Mouse (Mus musculus): Measurements from ENCODE around the gene Zdhhc17. TPM values are rescaled to one million over a fixed set of nuclear protein-coding genes. Genes with fewer than 3 reads are reported as not detected.

Zdhhc17 gene
- polyA plus RNA-seq, 1 experiment from 2014 or later = 32.9 TPM

DNA sequence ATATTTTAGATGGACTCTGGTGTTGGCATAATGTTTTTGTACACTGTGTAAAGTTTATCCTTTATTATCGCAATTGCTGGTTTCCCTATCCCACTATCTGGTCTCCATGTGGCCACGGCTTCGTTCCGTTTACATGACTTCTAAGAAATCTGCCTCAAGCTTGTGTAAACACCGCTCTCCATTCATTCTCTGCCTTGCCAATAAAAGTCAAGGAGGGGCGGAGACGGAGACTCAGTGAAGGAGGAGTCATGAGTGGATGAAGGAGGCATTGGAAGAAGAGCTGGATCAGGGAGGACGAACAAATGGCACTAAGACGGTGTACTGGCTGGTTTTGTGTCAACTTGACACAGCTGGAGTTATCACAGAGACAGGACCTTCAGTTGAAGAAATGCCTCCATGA, 37.9 kb downstream of the Zdhhc17 start:
- Histone ChIP-seq H3K27ac (no peak overlapping the region), H3K36me3 (peaks cover 44% of the 10 kb centered on the region), H3K4me2 (replicated peaks) (no peak overlapping the region), H3K9me3 (no peaks in the 10 kb centered on the region), H3K4me1 (no peaks in the 10 kb centered on the region), H3K4me3 (no peak overlapping the region), H3K9ac (no peak overlapping the region), H3K27me3 (no peaks in the 10 kb centered on the region)
- ATAC-seq (ENCODE audit: low FRiP score, low read depth) = no peak
- 58% methylated on average over 9 of the region's 9 CpGs for WGBS

DNA sequence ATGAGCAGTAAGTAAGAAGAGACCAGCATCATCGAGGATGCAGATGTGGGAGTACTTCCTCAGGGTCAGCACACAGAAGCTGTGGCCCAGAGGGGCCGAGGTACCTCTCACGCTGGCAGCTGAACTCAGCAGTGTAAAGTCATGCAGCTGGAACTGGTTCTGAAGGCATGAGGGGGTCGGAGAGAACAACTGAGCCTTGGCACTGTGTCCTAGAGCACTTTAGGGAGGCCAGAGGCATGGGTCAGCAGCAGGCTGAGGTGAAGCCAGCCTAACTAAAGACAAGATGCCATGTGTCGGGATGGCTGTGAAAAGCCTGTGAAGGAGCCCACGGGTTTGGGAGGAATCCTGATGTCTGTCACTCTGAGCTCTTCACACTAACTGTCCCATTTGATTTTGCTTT, 38.5 kb downstream of the Zdhhc17 start:
- Histone ChIP-seq H3K9me3 (no peaks in the 10 kb centered on the region), H3K27me3 (no peaks in the 10 kb centered on the region), H3K36me3 (peaks cover 49% of the 10 kb centered on the region), H3K27ac (no peak overlapping the region), H3K4me2 (replicated peaks) (no peak overlapping the region), H3K4me3 (no peak overlapping the region), H3K4me1 (no peaks in the 10 kb centered on the region), H3K9ac (no peak overlapping the region)
- ATAC-seq (ENCODE audit: low FRiP score, low read depth) = no peak
- 71% methylated on average over 6 of the region's 6 CpGs for WGBS

DNA sequence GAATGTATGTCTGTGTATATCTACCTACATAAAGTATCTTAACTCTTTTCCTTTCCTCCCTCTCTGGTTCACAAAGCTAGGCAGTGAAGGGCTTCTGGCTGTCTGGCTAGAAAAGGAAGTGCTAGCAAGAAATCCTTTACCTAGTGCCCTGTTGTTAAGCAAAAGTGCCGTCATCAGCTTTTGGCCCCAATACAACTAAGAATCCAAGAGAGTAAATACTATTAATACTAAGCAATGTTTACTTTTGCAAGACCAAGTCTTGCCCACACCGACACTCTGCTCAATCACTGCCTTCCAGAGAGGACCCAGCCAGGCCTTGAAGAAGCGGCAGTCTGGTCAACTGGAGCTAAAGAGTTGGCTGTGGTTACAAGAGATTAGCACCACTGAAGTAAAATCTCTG, 38.9 kb downstream of the Zdhhc17 start:
- H3K4me1 ChIP-seq = no peaks in the 10 kb centered on the region
- peaks cover 50% of the 10 kb centered on the region for H3K36me3 ChIP-seq
- WGBS = 86% methylated on average over 3 of the region's 3 CpGs
- H3K4me2 ChIP-seq (replicated peaks) = no peak overlapping the region
- H3K27ac ChIP-seq = no peak overlapping the region
- H3K9me3 ChIP-seq = no peaks in the 10 kb centered on the region
- no peak for ATAC-seq (ENCODE audit: low FRiP score, low read depth)
- H3K9ac ChIP-seq = no peak overlapping the region
- no peak overlapping the region for H3K4me3 ChIP-seq
- no peaks in the 10 kb centered on the region for H3K27me3 ChIP-seq

DNA sequence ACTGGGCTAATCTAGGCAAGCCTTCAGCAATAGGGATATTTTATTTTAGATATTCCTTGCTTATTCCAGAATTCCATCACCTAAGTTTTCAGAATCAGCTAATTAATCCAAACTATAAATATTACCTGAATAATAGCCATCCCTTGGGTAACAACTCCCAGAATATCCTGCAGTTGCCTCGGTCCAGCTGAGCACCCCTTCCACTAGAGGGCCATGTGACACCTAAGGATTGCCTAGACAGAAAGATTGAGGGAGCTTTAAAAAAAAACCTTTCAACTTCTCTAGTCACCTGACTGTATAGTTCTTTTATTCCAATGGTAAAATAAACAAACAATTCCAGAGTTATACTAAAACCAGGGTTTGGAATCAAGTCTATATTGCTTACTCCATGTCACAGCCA, 47.8 kb downstream of the Zdhhc17 start:
- Histone ChIP-seq H3K36me3 (peaks cover 36% of the 10 kb centered on the region), H3K4me1 (no peaks in the 10 kb centered on the region), H3K9ac (no peak overlapping the region), H3K4me2 (replicated peaks) (no peak overlapping the region), H3K27me3 (no peaks in the 10 kb centered on the region), H3K27ac (no peak overlapping the region), H3K9me3 (no peaks in the 10 kb centered on the region), H3K4me3 (no peak overlapping the region)
- WGBS = 51% methylated on average over 1 of the region's 1 CpGs
- ATAC-seq (ENCODE audit: low FRiP score, low read depth) = no peak

DNA sequence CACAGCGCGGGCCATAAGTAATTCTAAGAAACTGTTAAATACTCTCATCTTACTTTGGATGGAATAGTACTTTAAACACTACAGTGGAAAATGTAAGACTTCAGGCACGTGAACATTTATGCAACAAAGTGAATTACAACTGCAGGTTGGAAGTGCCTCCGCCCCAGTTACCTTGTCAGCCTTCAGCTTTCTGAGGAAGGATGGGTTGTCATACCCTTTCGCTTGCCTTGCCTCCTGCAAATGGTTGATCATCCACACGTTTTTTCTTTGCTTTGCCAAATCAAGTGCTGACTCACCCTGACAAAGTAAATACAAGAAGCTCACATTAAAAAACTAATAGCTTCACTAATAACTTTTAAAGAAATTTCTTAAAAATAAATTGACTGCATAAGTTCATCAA, 49.1 kb downstream of the Zdhhc17 start:
- no peaks in the 10 kb centered on the region for H3K27me3 ChIP-seq
- WGBS = 91% methylated on average over 6 of the region's 6 CpGs
- H3K9me3 ChIP-seq = no peaks in the 10 kb centered on the region
- H3K36me3 ChIP-seq = peaks cover 38% of the 10 kb centered on the region
- no peak overlapping the region for H3K4me2 ChIP-seq (replicated peaks)
- H3K27ac ChIP-seq = no peak overlapping the region
- no peak for ATAC-seq (ENCODE audit: low FRiP score, low read depth)
- H3K4me1 ChIP-seq = no peaks in the 10 kb centered on the region
- no peak overlapping the region for H3K9ac ChIP-seq
- no peak overlapping the region for H3K4me3 ChIP-seq

DNA sequence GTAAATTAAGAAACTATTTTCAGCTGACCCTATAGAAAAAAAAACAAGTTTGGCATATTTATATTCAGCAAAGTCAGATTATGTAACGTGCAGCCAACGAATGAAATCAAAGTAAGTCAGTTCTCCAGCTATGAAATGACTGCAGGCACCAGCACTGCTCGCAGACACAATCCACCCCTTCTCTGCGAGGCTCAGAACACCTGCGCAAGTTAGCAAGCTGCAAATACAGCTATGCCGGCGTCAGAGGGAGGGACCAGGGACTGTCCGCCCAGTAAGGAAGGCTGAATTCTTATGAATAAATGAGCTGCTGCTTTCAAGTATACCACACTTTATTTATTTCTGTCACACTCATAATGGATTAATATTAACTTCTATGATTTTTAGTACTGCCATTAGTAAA, 50.2 kb downstream of the Zdhhc17 start:
- H3K27ac ChIP-seq = no peak overlapping the region
- H3K4me2 ChIP-seq (replicated peaks) = no peak overlapping the region
- no peaks in the 10 kb centered on the region for H3K9me3 ChIP-seq
- no peak overlapping the region for H3K4me3 ChIP-seq
- H3K36me3 ChIP-seq = peaks cover 42% of the 10 kb centered on the region
- H3K9ac ChIP-seq = no peak overlapping the region
- 92% methylated on average over 8 of the region's 8 CpGs for WGBS
- H3K4me1 ChIP-seq = no peaks in the 10 kb centered on the region
- H3K27me3 ChIP-seq = no peaks in the 10 kb centered on the region
- no peak for ATAC-seq (ENCODE audit: low FRiP score, low read depth)

DNA sequence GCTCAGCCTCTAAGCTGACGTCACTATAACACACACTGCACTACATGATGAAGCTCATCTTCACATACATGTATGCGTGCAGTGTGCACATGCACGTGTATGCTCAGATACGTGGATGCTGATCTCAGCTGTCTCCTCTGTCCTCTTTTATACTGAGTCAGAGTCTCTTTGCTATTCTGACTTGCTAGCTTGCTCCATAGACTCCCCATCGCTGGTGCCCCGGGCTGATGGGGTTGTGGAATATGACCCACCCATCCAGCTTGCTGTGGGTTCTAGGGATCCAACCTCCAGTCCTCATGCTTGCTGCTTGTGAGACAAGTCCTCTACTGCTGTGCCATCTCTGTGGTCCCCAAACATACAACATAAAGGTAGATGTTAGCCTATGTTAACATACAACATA, 51.1 kb downstream of the Zdhhc17 start:
- ATAC-seq (ENCODE audit: low FRiP score, low read depth) = no peak
- H3K9me3 ChIP-seq = no peaks in the 10 kb centered on the region
- peaks cover 43% of the 10 kb centered on the region for H3K36me3 ChIP-seq
- no peaks in the 10 kb centered on the region for H3K4me1 ChIP-seq
- no peak overlapping the region for H3K27ac ChIP-seq
- no peak overlapping the region for H3K4me2 ChIP-seq (replicated peaks)
- H3K27me3 ChIP-seq = no peaks in the 10 kb centered on the region
- no peak overlapping the region for H3K9ac ChIP-seq
- H3K4me3 ChIP-seq = no peak overlapping the region
- WGBS = 93% methylated on average over 6 of the region's 6 CpGs

DNA sequence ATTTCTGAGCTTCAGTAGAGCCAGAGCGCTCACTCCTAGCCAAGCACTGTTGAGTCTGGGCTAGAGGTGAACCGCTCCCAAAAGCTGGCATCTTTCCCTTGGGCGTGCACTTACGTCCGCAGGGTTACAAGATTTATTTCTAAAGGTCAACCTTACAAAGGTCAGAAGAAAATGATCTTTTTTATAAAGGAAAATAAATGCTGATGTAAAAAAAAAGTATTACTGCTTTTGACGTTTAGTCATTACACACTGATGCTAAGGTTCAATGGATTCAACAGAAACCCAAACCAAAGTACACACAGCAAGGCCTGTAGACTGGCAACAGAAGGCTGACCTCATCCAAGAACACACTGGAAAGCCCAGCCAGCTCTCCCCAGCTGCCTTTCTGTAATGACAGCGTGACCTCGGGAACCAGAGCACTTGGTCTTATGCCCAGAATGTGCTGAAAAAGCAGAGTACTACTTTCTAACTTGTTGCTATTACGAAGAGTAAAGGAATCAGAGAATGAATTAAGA, 56.9 kb downstream of the Zdhhc17 start:
- peak overlapping the region; percentile 44 for H3K27ac ChIP-seq
- WGBS = 67% methylated on average over 9 of the region's 9 CpGs

DNA sequence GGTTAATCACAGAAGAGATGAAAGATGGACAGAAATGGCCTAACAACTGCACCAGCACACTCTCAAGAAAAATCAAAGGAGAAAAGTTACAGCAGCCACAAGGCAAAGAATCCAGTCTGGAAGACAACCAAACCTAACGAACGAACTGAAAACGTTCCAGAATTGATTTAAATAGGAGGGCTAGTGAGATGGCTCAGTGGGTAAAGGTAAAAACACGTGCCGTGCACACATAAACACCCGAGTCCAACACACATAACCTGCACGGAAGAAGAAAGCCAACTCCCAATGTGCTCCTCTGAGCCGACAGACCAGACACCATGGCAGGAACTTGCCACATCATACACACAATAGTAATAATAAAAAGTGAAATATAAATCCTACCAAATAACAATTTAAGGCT, 57.7 kb downstream of the Zdhhc17 start:
- ATAC-seq (ENCODE audit: low FRiP score, low read depth) = no peak
- Histone ChIP-seq H3K4me2 (replicated peaks) (no peak overlapping the region), H3K4me1 (0 out of 2 replicates have a peak, but pooled peaks cover 9% of the 10 kb centered on the region), H3K27me3 (no peaks in the 10 kb centered on the region), H3K36me3 (peaks cover 49% of the 10 kb centered on the region), H3K9ac (no peak overlapping the region), H3K27ac (peak overlapping the region; percentile 44; the same call in 1 of the 2 replicates), H3K9me3 (no peaks in the 10 kb centered on the region), H3K4me3 (no peak overlapping the region)
- WGBS = 81% methylated on average over 8 of the region's 8 CpGs

More for the DNA sequence above, 56.9 kb downstream of the Zdhhc17 start:
- Histone ChIP-seq H3K36me3 (peaks cover 47% of the 10 kb centered on the region), H3K27me3 (no peaks in the 10 kb centered on the region), H3K4me3 (no peak overlapping the region), H3K4me2 (replicated peaks) (no peak overlapping the region), H3K4me1 (0 out of 2 replicates have a peak, but pooled peaks cover 9% of the 10 kb centered on the region), H3K9me3 (no peaks in the 10 kb centered on the region), H3K9ac (no peak overlapping the region)
- ATAC-seq (ENCODE audit: low FRiP score, low read depth) = peak; percentile 85

DNA sequence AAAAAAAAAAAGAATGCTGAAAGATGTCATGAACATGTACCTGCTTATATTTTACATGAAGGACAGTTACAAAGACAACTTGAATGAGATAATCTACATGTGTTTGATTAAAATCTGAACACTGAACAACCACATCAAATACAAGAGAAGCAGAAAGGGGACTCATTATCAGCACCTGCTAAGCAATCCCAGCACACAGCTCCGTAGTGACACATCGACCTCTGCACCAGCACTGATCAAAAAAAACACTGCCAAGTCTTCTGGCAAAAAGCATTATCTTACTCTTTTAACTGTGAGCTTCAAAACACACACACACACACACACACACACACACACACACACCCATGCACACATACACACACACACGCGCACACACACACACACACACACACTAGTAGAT, 58.2 kb downstream of the Zdhhc17 start:
- 78% methylated on average over 4 of the region's 4 CpGs for WGBS
- Histone ChIP-seq H3K4me3 (no peak overlapping the region), H3K9ac (no peak overlapping the region), H3K4me1 (0 out of 2 replicates have a peak, but pooled peaks cover 9% of the 10 kb centered on the region), H3K27me3 (no peaks in the 10 kb centered on the region), H3K27ac (no peak overlapping the region), H3K9me3 (no peaks in the 10 kb centered on the region), H3K4me2 (replicated peaks) (no peak overlapping the region), H3K36me3 (peaks cover 46% of the 10 kb centered on the region)
- no peak for ATAC-seq (ENCODE audit: low FRiP score, low read depth)

DNA sequence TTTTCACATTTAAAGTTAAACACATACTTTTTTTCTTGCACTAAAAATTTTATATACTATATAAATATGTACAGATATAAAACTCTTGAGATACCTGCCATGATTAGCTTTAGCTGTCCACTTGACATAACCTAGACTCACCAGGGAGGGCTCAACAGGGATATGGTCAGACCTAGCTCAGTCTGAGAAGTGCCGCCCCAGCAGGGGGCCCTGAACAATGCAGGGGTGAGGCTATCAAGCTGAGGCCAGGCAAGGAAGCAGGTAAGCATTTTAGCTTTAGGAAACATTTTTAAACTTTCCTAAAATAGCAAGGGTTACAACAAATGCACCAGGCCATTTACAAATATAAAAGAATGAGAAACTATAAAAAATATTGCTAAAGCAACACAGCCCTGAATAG, 58.8 kb downstream of the Zdhhc17 start:
- H3K9me3 ChIP-seq = no peaks in the 10 kb centered on the region
- WGBS = 94% methylated on average over 1 of the region's 1 CpGs

DNA sequence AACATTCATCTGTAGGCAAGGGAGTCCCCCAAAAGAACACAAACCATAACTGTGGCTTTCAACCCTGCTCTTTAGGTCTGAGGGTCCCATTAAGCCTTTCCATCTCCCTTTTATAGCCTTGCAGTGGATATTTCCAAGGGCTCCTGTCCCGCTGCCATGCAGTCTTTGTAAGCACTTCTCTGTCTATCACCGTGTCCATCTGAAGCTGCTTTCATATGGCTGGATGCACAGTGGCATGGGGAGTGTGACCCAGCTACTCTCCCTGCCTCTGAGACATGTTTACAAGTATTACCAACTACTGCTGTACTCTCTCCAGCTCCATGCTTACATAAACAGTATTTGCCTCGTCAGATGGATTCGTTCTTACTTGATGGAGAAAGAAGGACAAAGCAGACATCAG, 62.4 kb downstream of the Zdhhc17 start:
- WGBS = 88% methylated on average over 4 of the region's 4 CpGs
- Histone ChIP-seq H3K27ac (no peak overlapping the region), H3K4me2 (replicated peaks) (no peak overlapping the region), H3K36me3 (peaks cover 55% of the 10 kb centered on the region), H3K9ac (no peak overlapping the region), H3K4me1 (peaks cover 3% of the 10 kb centered on the region; the same call in 1 of the 2 replicates), H3K27me3 (no peaks in the 10 kb centered on the region), H3K4me3 (no peak overlapping the region), H3K9me3 (no peaks in the 10 kb centered on the region)
- no peak for ATAC-seq (ENCODE audit: low FRiP score, low read depth)

More for the DNA sequence above, 58.8 kb downstream of the Zdhhc17 start:
- no peak for ATAC-seq (ENCODE audit: low FRiP score, low read depth)
- peaks cover 48% of the 10 kb centered on the region for H3K36me3 ChIP-seq
- no peak overlapping the region for H3K4me3 ChIP-seq
- no peaks in the 10 kb centered on the region for H3K27me3 ChIP-seq
- H3K4me1 ChIP-seq = peaks cover 9% of the 10 kb centered on the region; the same call in 1 of the 2 replicates
- H3K9ac ChIP-seq = no peak overlapping the region
- H3K27ac ChIP-seq = no peak overlapping the region
- no peak overlapping the region for H3K4me2 ChIP-seq (replicated peaks)

DNA sequence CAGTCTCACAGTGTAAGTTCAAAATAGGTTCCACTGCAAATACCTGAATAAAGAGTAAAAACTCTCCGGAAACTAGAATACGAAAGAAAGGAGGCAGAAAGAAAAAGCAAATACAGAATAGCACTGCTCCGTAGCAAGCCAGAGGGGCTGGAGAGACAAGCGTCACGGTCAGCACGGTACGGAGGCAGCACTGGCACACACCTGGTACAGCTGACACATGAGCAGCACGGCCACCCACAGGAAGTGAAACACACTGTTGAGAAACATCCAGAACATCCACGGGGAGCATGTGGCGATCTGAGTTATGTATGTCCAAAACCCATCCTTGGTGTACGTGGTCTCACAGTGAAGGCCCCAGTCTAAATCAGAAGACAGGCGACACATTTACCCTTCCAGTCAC, 64.0 kb downstream of the Zdhhc17 start:
- Histone ChIP-seq H3K9me3 (no peaks in the 10 kb centered on the region), H3K4me2 (replicated peaks) (no peak overlapping the region), H3K36me3 (peaks cover 57% of the 10 kb centered on the region), H3K27me3 (no peaks in the 10 kb centered on the region), H3K4me1 (peaks cover 2% of the 10 kb centered on the region; the same call in 1 of the 2 replicates), H3K4me3 (no peak overlapping the region), H3K9ac (no peak overlapping the region), H3K27ac (no peak overlapping the region)
- ATAC-seq (ENCODE audit: low FRiP score, low read depth) = no peak
- 82% methylated on average over 12 of the region's 12 CpGs for WGBS

Measured in limb, embryonic 13.5 days (tissue).